Mouse (Mus musculus): ENCODE measurements around the gene Wars.
"Not testable (repeated sequence)": the region's sequence is repeated elsewhere in the genome, so short reads cannot be mapped to it uniquely, and the experiment has no call there.

Gene Wars

GRCm38 (mm10) chr12:108857109-108857508 lies 36.9 kb downstream of the Wars start:
- no peak for DNase-seq (ENCODE audit: low spot score in 2 of 2)

GRCm38 (mm10) chr12:108856186-108856585 lies 37.8 kb downstream of the Wars start:
- no peak for DNase-seq (ENCODE audit: low spot score in 2 of 2)

DNA sequence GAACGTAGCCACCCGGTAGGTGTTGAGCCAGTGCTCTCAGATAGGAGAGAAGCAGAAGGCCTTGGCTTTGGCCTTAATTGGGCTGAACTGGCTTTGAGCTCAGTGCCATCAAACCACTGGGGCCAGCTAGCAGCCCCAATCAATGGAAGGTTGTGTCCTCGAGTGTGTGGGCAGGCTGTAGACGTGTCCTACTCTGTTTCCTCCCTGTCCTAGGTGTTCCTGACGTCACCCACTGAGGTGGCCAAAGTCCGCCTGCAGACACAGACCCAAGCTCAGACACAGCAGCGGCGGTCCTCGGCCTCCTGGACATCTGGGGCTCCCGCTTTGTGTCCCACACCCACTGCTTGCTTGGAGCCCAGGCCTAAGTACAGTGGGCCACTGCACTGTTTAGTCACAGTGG lies 38.9 kb downstream of the Wars start:
- DNase-seq (ENCODE audit: low spot score in 2 of 2) = no peak

DNA sequence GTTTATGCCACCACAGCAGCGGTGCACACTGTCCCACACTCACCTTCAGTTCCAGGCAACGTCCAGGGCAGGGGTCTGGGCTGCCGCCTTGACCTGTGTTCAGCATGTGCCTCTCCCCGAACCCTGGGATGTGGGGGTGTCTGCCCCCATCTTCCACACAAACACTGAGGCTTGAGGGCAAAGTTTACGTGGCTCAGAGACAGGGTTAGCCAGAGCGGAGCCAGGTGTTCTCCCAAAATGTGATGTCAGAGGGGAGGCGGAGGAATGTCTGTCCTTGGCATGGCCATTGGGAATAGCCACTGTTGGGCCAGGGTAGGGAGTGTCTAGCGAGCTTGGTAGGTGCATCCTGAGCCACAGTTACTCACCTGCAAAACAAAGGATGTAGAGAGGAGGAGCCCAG lies 41.2 kb downstream of the Wars start:
- DNase-seq (ENCODE audit: low spot score in 2 of 2) = no peak

- no peak for DNase-seq (ENCODE audit: low spot score in 2 of 2)
Measured at GRCm38 (mm10) chr12:108850886-108851285, 43.1 kb downstream of the Wars start.

- no peak for DNase-seq (ENCODE audit: low spot score in 2 of 2)
Measured at GRCm38 (mm10) chr12:108850129-108850528, 43.8 kb downstream of the Wars start.

DNA sequence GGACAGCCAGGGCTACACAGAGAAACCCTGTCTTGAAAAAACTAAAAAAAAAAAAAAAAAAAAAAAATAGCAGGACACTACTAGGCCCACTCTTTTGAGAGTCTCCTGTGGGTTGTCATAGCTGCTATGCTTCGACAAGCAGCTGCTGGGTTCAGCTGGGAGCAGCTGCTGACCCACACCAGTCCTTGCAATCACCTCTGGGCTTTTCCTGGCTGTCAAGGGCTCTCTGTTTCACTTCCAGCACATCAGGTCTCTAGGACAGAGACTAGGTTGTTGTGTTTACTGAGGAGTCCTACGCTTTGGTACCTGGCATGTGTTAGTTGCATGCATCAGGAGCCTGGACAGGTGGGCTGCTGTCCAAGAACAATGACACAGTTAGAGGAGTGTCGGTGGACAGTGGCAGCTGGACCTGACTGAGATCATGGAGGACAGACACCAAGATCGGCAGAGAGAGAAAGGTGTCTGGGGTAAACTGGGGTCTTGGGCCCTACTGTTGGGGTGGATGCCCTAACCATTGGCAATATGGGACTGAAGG lies 44.4 kb downstream of the Wars start:
- DNase-seq (ENCODE audit: low spot score in 2 of 2) = no peak

GRCm38 (mm10) chr12:108848033-108848432 lies 45.9 kb downstream of the Wars start:
- not testable (repeated sequence) for DNase-seq (ENCODE audit: low spot score in 2 of 2)

GRCm38 (mm10) chr12:108842663-108843062 lies 51.3 kb downstream of the Wars start:
- DNase-seq (ENCODE audit: low spot score in 2 of 2) = no peak

GRCm38 (mm10) chr12:108841181-108841580 lies 52.8 kb downstream of the Wars start:
- no peak for DNase-seq (ENCODE audit: low spot score in 2 of 2)

DNA sequence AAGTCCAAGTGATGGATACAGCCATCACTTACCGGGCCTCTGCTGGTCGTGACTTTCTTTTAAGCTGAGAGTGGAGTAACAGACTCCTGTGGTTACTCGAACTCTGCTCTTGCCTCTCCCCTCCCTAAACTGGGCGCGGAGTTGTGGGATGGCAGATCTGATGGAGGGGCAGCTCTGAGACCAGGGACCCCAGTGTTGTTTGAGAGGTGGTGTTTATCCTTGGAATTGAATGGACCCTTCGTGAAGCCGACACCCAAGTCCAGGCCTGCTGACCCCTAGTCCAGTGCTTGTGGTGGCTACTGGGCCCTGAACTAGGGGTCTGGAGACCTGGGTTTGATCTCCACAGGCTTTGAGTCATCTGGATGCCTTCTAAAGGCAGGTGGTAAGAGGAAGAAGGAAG lies 57.3 kb downstream of the Wars start:
- DNase-seq (ENCODE audit: low spot score in 2 of 2) = no peak

GRCm38 (mm10) chr12:108835840-108836409 lies 58.0 kb downstream of the Wars start, which contains the start of the genes Slc25a29 and Slc25a47:
Slc25a29 (minus strand) TSS chr12:108835883.
Slc25a47 (plus strand) TSS chr12:108836046.
- peak; percentile 95 to 96 for DNase-seq (ENCODE audit: low spot score in 2 of 2)

GRCm38 (mm10) chr12:108835208-108835839 lies 58.6 kb downstream of the Wars start:
- DNase-seq (ENCODE audit: low spot score in 2 of 2) = no peak

DNA sequence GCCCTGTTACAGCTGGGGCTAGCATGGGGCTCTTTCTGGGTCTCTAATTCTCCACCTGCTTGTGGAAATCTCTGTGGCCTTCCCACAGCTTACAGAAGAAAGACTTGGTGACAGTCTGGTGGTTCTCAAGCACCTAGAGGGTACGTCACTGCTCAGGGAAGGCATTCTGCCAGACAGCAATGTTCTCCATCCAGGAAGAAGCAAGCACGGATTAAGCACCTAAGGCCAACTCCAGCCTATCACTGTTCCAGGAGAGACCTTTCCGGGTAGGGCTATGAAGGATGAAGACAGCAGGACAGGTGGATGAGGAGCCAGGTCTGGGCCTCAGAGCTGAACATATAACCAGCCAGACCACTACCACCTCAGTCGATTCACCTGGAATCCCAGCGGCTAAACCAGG lies 59.2 kb downstream of the Wars start:
- DNase-seq (ENCODE audit: low spot score in 2 of 2) = no peak

GRCm38 (mm10) chr12:108834337-108834736 lies 59.6 kb downstream of the Wars start:
- DNase-seq (ENCODE audit: low spot score in 2 of 2) = no peak

DNA sequence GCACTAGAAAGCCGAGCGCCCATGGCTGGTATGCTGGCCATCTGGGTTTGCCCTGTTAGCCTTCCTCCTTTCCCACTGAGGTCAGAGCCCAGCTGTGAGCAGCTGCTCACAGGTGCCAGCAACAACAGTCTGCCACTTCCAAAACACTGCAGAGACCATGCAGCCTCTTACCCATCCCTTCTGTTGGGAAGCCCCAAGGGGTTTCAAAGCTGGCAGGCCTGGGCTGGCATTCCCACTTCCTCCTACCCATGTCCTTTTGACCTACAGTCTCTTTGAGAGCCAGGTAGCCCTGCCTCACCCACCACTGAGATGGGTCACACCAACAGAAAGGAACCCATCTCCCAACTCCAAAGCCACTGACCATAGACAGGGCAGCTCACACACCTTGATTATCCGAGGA lies 60.6 kb downstream of the Wars start:
- DNase-seq (ENCODE audit: low spot score in 2 of 2) = no peak

GRCm38 (mm10) chr12:108832851-108833250 lies 61.1 kb downstream of the Wars start:
- DNase-seq (ENCODE audit: low spot score in 2 of 2) = no peak

DNA sequence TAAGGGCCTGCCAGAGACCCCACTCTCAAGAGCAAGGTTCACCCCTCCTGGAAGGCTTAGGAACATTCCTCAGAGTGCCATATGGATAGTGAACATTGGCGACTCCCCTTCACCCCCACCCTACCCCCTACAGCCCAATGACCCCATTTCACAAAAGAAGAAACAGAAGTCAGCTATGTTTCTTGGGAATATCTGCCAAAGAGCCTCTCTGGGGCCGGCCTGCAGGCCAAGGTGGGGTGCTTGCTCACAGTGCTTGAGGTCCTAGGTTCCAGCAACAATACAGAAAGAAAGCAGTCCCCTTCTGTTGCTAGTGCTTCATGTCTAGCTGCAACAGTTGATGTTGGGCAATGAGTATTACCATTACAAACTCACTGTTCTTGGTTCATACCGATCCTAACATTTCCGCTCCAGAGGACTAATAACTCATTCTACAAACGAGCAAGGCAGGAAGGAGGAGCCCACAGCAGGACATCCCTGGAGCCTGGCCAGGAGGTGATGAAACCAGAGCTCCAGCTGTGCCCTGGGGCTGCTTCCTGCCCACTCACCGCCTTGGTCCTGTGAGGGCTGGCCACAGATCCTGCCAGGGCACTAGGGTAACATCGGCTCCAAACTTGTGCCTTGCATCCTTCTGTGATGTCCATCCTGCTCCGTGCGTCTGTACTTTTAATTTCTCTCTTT lies 61.9 kb downstream of the Wars start:
- DNase-seq (ENCODE audit: low spot score in 2 of 2) = no peak

GRCm38 (mm10) chr12:108830358-108830757 lies 63.6 kb downstream of the Wars start:
- no peak for DNase-seq (ENCODE audit: low spot score in 2 of 2)

DNA sequence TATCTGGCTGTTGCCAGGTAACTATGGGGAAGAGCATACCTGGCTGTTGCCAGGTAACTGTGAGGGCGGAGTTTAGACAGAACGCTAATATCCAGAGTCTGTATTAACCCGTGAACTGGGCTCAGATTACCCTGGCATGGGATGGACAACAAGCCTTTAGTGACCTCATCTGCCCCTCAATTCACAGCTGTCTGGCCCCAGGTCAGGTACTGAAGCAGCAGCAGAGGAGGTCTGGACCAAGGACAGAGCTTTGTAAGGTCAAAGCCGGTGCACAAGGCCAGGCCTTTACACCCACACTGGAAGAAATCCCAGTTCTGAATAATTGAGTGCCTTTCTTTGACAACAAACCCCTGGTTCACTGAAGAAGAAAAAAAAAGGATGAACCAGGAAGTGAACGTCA lies 64.3 kb downstream of the Wars start:
- DNase-seq (ENCODE audit: low spot score in 2 of 2) = no peak

DNA sequence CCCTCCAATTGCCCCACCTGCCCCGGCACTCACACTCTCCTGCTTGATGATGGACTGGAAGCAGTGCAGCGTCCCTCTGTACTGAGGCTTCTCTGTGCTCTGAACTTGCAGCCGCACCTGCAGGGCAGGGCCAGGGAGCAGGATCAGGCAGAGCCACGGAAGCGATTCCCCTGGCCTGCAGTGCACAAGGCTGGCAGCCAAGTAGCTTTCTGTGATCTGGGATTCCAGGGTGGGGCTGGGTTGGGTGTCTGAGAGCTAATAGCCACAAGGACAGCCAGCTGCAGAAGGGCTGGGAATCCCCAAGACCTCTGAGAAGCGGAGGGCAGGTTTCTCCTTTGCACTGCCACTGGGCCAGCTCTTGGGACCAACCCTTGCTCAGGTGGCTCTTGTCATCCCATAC lies 66.3 kb downstream of the Wars start:
- DNase-seq (ENCODE audit: low spot score in 2 of 2) = no peak

DNA sequence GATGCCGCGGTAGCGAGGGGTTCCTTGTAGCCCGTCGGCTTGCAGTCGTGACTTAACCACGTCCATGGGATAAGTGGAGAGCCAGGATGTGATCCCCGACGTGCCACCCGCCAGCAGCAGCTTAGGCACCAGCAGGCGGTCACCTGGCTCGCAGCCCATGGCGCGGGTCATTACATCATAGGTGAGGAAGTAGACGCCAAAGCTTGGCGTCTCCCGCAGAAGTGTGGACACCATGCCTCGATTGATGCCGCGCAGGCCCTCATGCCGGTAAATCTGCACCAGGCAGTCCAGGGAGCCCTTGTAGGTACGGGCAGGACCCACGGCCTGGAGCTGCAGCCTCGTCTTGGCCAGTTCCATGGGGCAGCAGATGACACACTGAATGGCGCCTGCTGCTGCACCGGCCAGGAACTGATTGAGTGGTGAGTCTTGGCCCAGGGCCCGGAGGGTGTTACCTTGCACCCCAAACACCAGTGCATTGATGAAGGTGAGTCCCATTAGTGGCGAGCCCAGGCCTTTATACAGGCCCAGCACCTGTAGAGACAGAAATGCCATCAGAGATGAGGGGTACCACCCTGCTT lies 66.9 kb downstream of the Wars start:
- DNase-seq (ENCODE audit: low spot score in 2 of 2) = no peak

All from right cerebral cortex, adult 2 months (tissue).